Mouse (Mus musculus) brain, embryonic 14.5 days (tissue): ENCODE measurements around the gene Cd59b.

Experiments used
- CTCF ChIP-seq: fragments of 200-500 bp; IDR thresholded peaks from 2 replicates; pipeline ENCODE4 v1.5.1; 2012; ENCODE audit warnings: inconsistent platforms, mild to moderate bottlenecking, moderate library complexity, borderline replicate concordance; ENCODE audit not compliant: insufficient read depth, insufficient read length; ENCODE audit errors: extremely low read depth
- POLR2A ChIP-seq: fragments of 200-500 bp; IDR thresholded peaks from 2 replicates; pipeline ENCODE4 v1.6.1; 2012; ENCODE audit warnings: mild to moderate bottlenecking, inconsistent platforms, borderline replicate concordance; ENCODE audit not compliant: poor library complexity, insufficient read depth, insufficient read length, severe bottlenecking; ENCODE audit errors: extremely low read depth

- TF ChIP-seq CTCF (no peak), POLR2A (no peak)
Measured at GRCm38 (mm10) chr2:104124071-104124470, 54.4 kb downstream of the Cd59b start.
